Mouse (Mus musculus): Measurements from ENCODE around the gene Golt1a. TPM values are rescaled to one million over a fixed set of nuclear protein-coding genes. Genes with fewer than 3 reads are reported as not detected.
A peak's percentile ranks its signal among the peaks of the same experiment; 100 is the strongest.

Golt1a gene
- total RNA-seq, 4 experiments from 2014 or later, result not detected

DNA sequence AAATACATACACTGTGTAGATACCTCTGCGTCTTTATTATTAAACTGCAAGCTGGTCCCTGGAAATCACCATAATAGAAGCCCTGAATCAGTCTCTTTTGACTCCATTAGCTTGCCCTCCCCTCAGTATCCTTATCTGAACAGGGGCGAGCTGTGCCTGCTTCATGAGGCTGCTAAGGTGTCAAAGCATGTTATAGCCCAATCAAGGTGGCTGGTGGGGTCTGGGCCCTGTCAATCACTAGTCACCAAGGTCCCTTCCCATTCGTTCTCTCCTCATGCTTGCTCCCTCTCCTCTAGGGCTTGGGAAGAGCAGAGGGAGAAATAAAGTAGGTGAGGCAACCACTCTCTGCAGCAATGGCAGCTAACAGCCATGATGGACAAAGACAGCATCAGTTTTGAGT lies 37.6 kb downstream of the Golt1a start:
- no peak for DNase-seq (ENCODE audit: low spot score in 2 of 2)

- no peak for DNase-seq (ENCODE audit: low spot score in 2 of 2)
These were observed 38.3 kb downstream of the Golt1a start for GRCm38 (mm10) chr1:133347693-133348520.

GRCm38 (mm10) chr1:133350210-133350609 lies 40.6 kb downstream of the Golt1a start, which contains the start of gene Ren1:
Gene Ren1, plus strand, starts transcription at chr1:133350510.
- DNase-seq (ENCODE audit: low spot score in 2 of 2), result no peak

DNA sequence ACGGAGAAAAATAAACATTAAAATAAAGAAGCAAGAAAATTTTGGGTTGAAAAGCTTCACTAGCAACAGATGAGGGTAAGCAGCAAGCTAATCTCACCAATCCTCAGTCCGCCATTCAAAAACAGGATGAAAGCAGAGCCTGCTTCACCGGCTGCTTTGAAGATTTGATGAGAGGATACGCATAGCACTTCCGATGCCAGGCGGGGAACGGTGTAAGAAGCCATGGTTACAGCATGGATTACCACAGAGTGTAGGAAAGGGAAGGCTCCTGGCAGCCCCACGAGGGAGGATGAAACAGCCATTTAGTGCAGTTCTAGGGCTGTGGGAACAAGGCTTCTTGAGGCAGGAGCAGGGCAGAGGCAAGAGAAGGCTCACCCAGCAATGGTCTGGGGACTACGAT lies 42.2 kb downstream of the Golt1a start:
- no peak for DNase-seq (ENCODE audit: low spot score in 2 of 2)

DNA sequence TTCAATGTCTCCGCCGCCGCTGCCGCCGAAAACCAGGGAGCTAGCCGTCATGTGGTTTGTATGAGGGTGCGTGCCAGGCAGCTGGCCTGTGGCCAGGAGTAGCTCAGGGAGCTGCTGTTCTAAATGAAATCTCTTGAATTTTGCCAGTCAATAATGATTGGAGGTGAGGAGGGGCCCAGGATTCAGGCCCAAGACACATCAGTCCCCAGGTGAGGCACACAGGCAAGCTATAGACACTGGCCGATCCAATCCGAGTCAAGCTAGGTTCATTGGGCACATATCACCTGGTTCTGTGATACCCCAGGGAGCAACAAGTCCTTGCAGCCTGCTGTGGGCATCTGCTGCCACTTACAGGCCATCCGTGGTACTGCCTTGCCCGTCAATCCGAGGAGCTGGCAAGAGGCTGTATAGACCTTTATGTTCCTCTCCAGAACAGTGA lies 43.8 kb downstream of the Golt1a start:
- DNase-seq (ENCODE audit: low spot score in 2 of 2), result peak in 1 of 2 experiments; percentile 33

- DNase-seq (ENCODE audit: low spot score in 2 of 2), result no peak
These were observed 45.9 kb downstream of the Golt1a start for GRCm38 (mm10) chr1:133355469-133355868.

- DNase-seq (ENCODE audit: low spot score in 2 of 2), result no peak
These were observed 46.3 kb downstream of the Golt1a start for GRCm38 (mm10) chr1:133355912-133356311.

- DNase-seq (ENCODE audit: low spot score in 2 of 2), result no peak
These were observed 46.7 kb downstream of the Golt1a start for GRCm38 (mm10) chr1:133356330-133356729.

DNA sequence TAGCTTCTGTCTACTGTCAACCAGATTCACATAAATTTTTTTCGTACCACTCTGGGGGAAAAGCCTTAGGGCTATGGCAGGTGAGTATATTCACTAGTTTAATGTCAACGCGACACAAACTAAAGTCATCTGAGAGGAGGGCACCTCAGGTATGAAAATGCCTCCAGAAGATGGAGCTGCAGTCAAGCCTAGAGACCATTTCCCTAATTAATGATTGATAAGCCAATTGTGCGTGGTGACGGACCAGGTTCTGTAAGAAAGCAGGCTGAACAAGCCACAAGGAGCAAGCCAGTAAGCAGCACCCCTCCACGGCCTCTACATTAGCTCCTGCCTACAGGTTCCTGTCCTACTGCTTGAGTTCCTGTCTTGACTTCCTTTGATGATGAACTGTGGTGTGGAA lies 51.4 kb downstream of the Golt1a start:
- DNase-seq (ENCODE audit: low spot score in 2 of 2), result no peak

GRCm38 (mm10) chr1:133362103-133362502 lies 52.5 kb downstream of the Golt1a start:
- no peak for DNase-seq (ENCODE audit: low spot score in 2 of 2)

- DNase-seq (ENCODE audit: low spot score in 2 of 2), result peak; percentile 51 to 56
These were observed 53.8 kb downstream of the Golt1a start, which contains the start of gene Etnk2 for GRCm38 (mm10) chr1:133363276-133364021. Gene Etnk2, plus strand, starts transcription at chr1:133363572.

GRCm38 (mm10) chr1:133364022-133364630 lies 54.5 kb downstream of the Golt1a start:
- no peak for DNase-seq (ENCODE audit: low spot score in 2 of 2)

DNA sequence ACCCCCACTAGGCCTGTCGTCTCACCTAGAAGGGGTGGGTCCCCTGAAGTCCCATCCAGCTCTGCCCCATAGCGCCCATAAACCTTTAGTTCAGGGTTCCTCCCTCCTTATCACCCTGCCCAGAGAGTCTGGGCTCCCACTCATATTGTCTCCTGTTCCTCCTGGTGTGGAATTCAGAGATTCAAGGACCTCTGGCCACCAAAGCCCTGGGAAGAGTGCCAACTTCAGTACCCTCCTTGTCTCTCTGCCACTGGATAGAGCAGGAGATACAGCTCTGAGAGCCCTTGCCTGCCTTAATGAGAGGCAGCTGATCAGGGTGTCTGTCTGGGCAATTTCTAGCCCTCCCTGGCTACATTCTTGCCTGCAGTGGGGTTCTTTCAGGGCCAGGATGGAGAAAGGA lies 55.3 kb downstream of the Golt1a start:
- no peak for DNase-seq (ENCODE audit: low spot score in 2 of 2)

GRCm38 (mm10) chr1:133366951-133367605 lies 57.5 kb downstream of the Golt1a start:
- no peak for DNase-seq (ENCODE audit: low spot score in 2 of 2)

DNA sequence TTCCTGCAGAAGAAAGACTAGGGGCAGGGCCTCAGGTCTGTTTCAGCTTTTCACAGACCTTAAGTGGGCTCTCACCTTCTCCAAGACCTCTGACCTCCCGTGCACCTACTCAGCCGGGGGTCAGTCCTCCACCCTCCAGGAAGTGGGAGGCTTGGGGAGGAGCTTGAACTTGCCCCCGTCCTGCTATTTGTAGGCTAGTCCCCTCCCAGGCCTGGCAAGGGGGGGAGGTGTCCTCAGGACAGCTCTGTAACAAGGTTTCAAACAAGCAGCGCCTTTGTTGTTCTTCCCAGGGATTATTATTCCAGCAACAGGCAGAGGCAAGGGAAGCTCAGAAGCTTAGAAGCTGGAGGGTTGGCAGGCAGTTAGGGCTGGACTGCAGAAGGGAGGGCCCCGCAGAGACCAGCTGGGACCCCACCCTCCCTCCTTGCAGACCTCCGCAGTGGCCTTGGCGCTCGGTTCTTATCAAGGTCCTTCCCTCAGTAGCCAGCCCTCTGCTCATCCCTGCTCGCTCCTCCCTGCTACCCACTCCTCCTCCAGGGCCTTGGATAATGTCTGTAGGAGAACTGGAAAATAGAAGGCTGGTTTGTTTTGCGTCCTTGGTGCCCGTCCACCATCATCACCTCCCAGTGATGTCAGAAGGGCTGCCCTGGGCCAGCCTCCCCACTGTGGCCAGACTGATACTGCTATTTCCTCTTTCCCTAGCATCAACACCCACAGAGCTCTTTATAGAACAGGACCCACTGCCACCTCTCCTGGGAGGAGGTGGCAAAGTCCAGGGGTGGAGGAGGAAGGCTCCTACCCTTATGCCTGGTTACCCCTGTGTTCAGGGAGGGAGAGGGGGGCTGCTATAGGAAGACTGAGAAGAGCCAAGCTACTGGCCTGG lies 58.2 kb downstream of the Golt1a start:
- no peak for DNase-seq (ENCODE audit: low spot score in 2 of 2)

DNA sequence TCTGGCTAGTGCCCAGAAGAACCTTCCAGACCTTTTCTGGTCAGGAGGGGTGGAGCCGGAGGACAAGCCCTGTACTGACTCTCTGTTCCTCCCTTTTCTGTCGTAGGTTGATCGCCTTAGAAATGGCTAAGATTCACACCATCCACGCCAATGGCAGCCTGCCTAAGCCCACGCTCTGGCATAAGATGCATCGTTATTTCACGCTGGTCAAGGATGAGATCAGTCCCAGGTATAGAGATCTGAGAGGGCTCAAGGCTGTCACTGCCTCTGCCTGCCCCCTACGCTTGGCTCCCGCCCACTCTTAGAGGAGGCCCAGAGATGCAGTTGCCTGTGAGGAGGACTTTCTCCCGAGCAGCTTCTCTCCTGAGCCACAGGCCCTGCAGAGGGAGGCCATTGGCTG lies 59.0 kb downstream of the Golt1a start:
- DNase-seq (ENCODE audit: low spot score in 2 of 2), result no peak

DNA sequence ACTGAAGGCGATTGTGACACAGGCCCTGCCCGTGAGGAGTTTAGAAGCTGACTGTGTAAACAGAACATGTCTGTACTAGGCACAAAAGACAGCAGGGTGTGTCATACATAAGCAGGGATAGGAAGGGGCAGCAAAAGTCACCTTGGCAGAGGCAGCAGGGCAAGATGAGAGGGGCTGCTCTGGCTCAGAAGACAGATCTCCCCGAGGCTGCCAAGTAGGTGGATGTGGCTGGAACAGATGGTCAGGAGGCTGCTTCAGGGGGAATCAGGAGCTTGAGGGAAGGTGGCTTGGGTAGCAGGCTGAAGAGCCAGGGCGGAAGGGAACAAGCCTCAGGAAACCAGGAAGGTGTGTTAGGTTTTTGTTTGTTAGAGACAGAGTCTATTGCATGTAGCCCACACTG lies 60.8 kb downstream of the Golt1a start:
- no peak for DNase-seq (ENCODE audit: low spot score in 2 of 2)

DNA sequence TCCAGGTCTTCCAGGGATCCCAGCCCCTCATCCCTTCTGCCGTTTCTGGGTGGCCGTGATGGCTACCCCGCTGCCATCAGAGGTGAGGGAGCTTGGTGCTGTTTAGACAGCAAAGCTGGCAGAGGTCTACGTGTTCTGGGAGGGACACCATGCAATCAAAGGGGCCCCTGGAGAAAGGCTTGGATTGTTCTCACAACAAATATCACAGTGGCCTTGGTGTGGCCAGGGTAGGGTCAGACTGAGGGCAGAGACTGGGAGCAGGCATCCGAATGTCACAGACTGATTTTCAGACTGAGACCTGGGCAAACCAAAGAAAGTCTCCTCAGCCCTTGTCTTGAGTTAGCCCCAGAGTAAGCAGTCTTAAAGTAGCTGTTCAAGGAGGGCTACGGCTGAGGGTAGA lies 61.8 kb downstream of the Golt1a start:
- DNase-seq (ENCODE audit: low spot score in 2 of 2), result no peak

DNA sequence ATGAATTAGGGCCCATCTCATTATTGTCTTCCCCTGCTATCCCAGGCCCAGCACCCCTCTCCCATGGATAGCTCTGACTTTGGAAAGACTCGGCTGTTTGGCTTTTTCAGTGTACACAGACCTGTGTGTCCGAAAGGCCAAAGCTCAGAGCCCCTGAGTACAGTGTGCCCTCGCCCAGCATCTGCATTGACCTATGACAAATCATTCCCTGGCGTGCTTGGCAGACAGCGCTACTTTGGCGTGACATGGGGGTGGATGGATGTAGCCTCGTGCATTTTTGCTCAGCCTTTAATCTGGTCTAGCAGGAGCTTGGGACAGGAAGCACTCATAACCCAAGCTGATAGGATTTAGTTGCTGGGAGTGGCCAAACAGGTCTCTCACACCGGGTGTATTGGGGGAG lies 62.5 kb downstream of the Golt1a start:
- DNase-seq (ENCODE audit: low spot score in 2 of 2), result no peak
